Mouse (Mus musculus): ENCODE measurements around the gene Il1rn.

- TF ChIP-seq POLR2A (IDR thresholded peaks at IDR 0.05; ENCODE audit: control insufficient read depth in 1 of 2, insufficient read depth in 1 of 2, low read depth in 1 of 2, low read length in 2 of 2, poor library complexity in 1 of 2), result no peak
- no peak for TF ChIP-seq USF1 (IDR thresholded peaks at IDR 0.05; ENCODE audit: low read depth, low read length)
- TF ChIP-seq TCF12 (IDR thresholded peaks at IDR 0.05; ENCODE audit: low read depth, low read length), result no peak
- no peak for TF ChIP-seq CTCF (IDR thresholded peaks at IDR 0.05 in 2 of 3, conservative IDR thresholded peaks at IDR 0.05 in 1 of 3; ENCODE audit: control insufficient read depth in 1 of 3, insufficient read depth in 1 of 3, low read depth in 2 of 3, low read length in 3 of 3, poor library complexity in 1 of 3, severe bottlenecking in 1 of 3)
- TF ChIP-seq ZKSCAN1 (IDR thresholded peaks at IDR 0.05; ENCODE audit: low read depth, low read length), result no peak
- TF ChIP-seq MYC (IDR thresholded peaks at IDR 0.05; ENCODE audit: low read depth, low read length), result no peak
- no peak for TF ChIP-seq TBP (IDR thresholded peaks at IDR 0.05; ENCODE audit: low read depth, low read length)
- TF ChIP-seq EP300 (IDR thresholded peaks at IDR 0.05; ENCODE audit: low read depth in 1 of 2, low read length in 2 of 2), result no peak
- no peak for TF ChIP-seq ZC3H11A (IDR thresholded peaks at IDR 0.05; ENCODE audit: low read depth, low read length)
- TF ChIP-seq RCOR1 (IDR thresholded peaks at IDR 0.05; ENCODE audit: low read depth, low read length), result no peak
- no peak for TF ChIP-seq ZMIZ1 (IDR thresholded peaks at IDR 0.05; ENCODE audit: low read depth, low read length)
- TF ChIP-seq KAT2A (conservative IDR thresholded peaks at IDR 0.05; ENCODE audit: low read depth, low read length), result no peak
- TF ChIP-seq MAX (IDR thresholded peaks at IDR 0.05; ENCODE audit: low read length), result no peak
- no peak for TF ChIP-seq ETS1 (IDR thresholded peaks at IDR 0.05; ENCODE audit: low read depth, low read length)
These were observed 16.4 kb downstream of the Il1rn start for GRCm38 (mm10) chr2:24353042-24353441.

Measured in MEL (cell line).